Mouse (Mus musculus): Measurements from ENCODE around the gene 5730596B20Rik. TPM values are rescaled to one million over a fixed set of nuclear protein-coding genes. Genes with fewer than 3 reads are reported as not detected.
A peak's percentile ranks its signal among the peaks of the same experiment; 100 is the strongest.

The 5730596B20Rik gene
- total RNA-seq, 2 experiments from 2014 or later, result not detected

DNA sequence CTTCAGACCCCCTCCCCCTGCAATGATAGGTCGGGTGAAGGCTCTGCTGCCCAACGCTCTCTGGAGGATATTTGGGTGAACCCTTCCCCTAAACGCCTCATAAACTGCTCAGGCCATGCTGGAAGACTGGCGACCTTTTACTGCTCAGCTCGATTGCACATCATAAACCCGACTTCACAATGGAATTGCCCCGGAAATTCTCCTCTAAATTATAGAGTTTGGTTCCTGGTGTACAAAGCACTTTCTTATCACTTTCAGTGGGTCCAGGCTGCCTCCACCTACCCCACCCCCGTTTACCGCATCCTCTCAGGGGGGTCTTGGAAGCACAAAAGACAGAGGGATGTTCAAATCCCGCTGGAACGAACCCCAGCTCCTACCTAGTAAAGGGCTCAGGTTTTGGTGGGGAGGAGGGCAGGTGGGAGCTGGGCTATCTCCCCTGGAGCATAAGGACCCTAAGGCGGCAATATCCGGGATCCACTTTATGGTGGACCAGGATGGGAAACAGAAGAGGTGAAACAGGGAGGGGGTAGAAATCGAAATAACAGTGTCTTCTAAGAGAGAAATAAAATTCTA is 41.4 kb downstream of the 5730596B20Rik start:
- intact Hi-C loops (cut with DNase I), result no loop called here
- DNase-seq (ENCODE audit: low spot score in 2 of 2), result no peak

GRCm38 (mm10) chr6:52219234-52219942 is 42.1 kb downstream of the 5730596B20Rik start:
- DNase-seq (ENCODE audit: low spot score in 2 of 2), result no peak
- intact Hi-C loops (cut with DNase I), result no loop called here

DNA sequence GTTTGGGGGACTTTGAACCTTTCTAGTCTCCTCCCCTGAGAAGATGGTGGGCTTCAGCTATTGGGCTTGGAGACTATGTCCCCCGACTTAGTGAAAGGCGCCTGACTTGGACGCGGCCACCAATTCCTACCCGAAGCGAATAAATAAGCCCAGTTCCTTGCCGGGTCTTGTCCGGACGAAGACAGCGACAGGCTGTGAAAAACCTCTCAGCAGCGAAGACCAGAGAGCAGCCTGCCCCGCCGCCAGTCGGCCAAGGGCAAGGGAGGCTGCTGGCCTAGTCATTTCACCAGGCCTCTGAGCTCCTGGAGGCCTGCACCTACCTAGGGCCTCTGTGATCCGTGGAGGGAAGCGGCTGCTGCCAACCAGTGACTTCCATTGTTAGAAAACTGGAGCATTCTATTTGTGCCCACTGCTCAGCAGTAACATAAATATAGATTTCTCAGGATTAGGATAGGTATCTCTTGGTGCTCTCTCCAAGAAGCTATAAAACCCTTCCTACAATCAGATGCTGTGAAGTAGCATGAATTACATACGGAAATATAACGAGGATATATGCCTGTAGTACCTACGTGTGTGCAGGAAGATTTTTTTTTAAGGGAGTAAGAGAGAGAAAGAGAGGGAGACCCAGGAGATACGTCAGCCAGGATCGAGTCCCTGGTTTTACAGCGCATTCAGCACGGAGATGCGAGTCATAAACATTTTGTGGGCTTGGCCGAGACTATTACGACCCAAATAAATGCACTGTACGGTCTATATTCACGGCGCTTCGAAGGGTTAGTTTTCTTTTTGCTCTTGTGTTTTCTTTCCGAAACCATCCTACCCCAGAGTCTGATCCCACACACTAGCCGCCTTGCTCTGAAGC is 42.9 kb downstream of the 5730596B20Rik start:
- intact Hi-C loops (cut with DNase I), result loop anchor here (5.0 to 10.0 kb wide), 3 partner anchors 348 to 1415 kb away; no protein-coding TSS in a partner anchor
- no peak for DNase-seq (ENCODE audit: low spot score in 2 of 2)

DNA sequence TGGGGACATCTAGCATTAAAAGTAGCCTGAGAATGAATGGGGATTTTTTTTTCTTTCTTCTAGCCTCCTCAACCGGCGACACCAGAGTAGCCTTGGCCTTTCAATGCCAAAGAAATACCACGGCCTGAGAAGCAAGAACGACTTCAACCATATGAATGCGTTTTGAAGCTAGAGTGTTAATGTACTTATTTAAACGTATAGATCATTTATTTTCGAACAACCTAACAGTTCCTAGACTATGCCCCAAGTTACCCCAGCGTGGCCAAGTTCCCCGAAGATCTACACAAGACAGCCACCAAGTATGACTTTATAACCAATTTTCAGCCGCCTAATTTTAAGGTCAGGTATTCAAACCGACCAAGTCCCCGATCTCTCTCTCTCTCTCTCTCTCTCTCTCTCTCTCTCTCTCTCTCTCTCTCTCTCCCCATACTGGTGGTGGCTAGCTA is 43.6 kb downstream of the 5730596B20Rik start:
- no peak for DNase-seq (ENCODE audit: low spot score in 2 of 2)
- intact Hi-C loops (cut with DNase I), result loop anchor here (5.0 to 10.0 kb wide), 3 partner anchors 349 to 1416 kb away; no protein-coding TSS in a partner anchor

DNA sequence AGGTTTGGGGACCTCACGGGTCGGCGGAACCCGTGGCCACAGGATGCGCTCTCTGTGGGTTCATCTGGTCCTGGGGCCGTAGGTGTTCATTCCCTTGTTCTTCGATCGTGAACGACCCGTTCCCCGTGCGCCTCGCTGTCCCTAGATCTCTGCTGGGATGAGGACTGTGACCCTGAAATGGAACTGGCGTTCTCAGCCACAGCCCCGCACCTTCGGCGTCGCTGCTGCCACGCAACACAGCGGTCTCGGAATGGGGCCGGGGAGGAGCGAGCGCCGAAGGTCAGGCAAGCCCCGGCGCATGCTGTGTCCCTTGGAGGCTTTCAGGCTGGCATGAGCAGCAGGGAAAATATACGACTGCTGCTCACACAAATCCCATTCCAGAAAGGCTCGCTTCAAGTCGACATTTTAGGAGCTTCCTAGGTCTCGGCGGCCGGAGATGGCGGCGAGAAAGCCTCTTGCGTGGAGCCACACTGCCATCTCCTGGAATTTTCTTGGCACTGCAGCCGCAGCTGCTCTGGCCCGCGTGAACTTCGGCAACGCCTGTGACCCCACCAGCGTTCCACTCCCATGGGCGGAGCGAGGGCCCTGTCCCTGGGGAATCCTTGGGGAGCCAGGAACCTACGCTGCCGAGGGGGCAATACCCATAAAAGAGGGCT is 44.2 kb downstream of the 5730596B20Rik start, which contains the start of gene Hoxa7:
Gene Hoxa7, minus strand, starts transcription at position 518 of the 656 bp plus-strand sequence.
- intact Hi-C loops (cut with DNase I), result loop anchor here (5.0 to 10.0 kb wide), 3 partner anchors 349 to 1417 kb away; no protein-coding TSS in a partner anchor

GRCm38 (mm10) chr6:52221993-52222685 is 44.8 kb downstream of the 5730596B20Rik start:
- DNase-seq (ENCODE audit: low spot score in 2 of 2), result no peak
- intact Hi-C loops (cut with DNase I), result loop anchor here (5.0 to 10.0 kb wide), 3 partner anchors 350 to 1417 kb away; no protein-coding TSS in a partner anchor

More for the DNA sequence above, 44.2 kb downstream of the 5730596B20Rik start, which contains the start of gene Hoxa7:
- DNase-seq (ENCODE audit: low spot score in 2 of 2), result peak; percentile 70 to 84

DNA sequence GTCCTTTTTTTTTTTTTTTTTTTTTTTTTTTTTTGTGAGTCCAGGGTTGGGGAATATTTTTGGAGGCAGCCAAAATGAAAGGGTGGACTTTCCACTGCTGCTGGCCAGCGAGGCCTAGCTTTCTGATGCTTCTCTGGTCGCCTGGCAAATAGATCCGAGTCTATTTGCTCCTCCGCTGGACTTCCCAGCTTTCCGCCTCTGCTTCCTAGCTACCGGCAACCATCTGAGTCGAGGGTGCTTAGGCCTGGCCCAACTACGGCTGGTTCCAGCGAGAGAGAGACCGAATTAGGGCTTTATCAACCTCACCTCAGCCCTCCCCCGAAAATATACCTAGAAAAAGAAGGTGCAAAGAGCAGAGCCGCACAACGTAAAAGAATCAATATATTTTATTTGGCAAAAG is 45.4 kb downstream of the 5730596B20Rik start:
- no peak for DNase-seq (ENCODE audit: low spot score in 2 of 2)
- intact Hi-C loops (cut with DNase I), result loop anchor here (5.0 to 10.0 kb wide), 3 partner anchors 350 to 1418 kb away; no protein-coding TSS in a partner anchor

- intact Hi-C loops (cut with DNase I), result loop anchor here (5.0 to 10.0 kb wide), 3 partner anchors 352 to 1419 kb away; no protein-coding TSS in a partner anchor
- no peak for DNase-seq (ENCODE audit: low spot score in 2 of 2)
Observed at GRCm38 (mm10) chr6:52223939-52224760, 46.9 kb downstream of the 5730596B20Rik start.

DNA sequence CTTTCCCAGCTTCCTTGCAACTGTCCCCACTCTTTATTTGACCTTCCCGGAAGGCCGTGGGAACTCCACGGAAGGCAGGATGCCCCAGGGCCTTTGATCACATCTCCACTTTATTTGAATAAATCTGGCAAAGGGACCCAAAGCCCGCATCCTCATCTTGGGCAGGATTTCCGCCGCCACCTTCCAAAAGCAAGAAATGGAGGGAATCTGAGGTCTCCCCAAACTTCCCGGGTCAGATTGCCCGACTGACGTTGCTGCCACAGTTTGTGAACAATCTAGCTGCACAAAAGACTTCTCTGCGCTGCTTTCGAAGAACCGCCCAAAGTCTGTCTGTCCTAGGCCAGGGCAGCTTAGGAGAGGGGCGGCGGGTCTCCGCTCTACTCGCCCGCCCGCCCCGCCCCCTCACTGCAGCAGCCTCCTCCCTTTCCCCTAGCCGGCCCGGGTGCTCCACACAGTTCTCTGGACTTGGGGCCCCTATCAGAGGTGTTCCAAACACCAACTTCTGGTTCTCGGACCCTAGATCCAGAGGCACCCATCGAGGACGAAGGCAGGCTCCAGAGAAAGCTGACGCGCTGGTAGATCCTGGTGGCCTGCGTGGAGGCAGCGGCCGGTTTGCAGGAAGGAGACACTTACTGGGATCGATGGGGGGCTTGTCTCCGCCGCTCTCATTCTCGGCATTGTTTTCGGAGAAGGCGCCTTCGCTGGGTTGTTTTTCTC is 47.8 kb downstream of the 5730596B20Rik start:
- no peak for DNase-seq (ENCODE audit: low spot score in 2 of 2)
- intact Hi-C loops (cut with DNase I), result loop anchor here (5.0 to 10.0 kb wide), 3 partner anchors 353 to 1420 kb away; no protein-coding TSS in a partner anchor

DNA sequence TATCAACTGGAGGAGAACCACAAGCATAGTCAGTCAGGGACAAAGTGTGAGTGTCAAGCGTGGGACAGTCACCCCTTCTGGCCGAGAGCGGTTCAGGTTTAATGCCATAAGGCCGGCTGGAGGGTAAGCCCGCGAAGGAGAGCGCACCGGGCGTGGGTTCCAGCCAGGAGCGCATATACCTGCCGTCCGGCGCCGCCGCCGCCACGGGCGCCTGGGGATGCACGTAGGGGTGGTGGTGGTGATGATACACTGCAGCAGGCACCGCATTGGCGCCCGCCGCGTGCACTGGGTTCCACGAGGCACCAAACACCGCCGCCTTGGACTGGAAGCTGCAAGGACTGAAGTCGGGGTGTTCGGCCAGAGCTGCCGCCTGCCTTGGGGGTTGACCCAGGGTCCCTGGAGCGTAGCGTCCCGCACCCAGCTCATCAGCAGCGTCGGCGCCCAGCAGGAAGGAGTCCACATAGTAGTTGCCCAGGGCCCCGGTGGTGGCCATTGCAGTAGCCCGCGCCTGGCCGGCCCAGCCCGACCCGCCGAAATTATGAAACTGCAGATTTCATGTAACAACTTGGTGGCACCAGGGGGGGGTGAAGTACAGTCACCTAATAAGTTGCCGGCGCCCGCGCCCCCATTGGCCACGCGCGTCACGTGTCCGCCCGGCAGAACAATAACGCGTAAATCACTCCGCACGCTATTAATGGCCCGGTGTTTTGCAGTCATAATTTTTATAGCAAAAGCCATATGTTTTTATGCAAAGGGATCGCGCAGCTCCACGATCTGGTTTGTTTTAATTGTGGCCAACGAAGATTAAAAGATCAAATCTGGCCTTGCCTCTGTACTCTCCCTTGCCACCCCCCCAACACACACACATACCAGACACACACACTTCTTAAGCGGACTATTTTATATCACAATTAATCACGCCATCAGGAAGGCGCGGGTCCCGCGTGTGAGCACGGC is 48.6 kb downstream of the 5730596B20Rik start:
- intact Hi-C loops (cut with DNase I), result loop anchor here (10.0 kb wide), 1 partner anchor 1421 kb away; no protein-coding TSS in a partner anchor
- DNase-seq (ENCODE audit: low spot score in 2 of 2), result no peak

DNA sequence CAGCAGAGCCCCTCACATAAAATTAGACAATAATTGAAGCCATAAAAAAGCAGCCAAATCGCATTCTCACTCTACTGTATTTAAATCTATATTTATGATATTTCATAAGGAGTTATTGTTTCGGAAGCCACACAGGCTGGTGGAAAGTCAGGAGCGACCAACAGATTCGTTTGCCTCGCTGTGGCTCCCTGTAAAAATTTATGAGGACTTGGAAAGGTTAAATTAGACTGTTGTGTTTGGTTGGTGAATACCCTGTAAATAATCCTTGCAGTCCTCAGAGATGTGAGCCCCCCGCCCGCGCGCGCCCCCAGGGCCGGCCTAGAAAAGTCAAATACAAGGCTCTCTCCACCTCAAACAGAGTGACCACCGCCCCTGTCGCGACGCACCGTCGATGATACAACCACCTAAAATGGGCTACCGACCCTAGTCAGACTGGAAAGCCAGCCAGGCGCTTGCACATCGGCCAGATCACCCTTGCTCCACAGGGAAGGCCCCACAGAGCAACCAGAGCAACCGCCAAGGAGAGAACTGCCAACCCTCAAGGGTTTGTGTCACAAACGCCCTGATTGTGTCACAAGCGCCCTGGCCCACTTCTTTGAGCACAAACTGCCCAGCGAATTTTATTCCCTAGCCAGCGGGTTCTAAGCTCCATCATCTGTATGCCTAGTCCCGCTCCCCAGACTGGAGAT is 49.4 kb downstream of the 5730596B20Rik start:
- intact Hi-C loops (cut with DNase I), result loop anchor here (10.0 kb wide), 1 partner anchor 1422 kb away; no protein-coding TSS in a partner anchor
- DNase-seq (ENCODE audit: low spot score in 2 of 2), result no peak

DNA sequence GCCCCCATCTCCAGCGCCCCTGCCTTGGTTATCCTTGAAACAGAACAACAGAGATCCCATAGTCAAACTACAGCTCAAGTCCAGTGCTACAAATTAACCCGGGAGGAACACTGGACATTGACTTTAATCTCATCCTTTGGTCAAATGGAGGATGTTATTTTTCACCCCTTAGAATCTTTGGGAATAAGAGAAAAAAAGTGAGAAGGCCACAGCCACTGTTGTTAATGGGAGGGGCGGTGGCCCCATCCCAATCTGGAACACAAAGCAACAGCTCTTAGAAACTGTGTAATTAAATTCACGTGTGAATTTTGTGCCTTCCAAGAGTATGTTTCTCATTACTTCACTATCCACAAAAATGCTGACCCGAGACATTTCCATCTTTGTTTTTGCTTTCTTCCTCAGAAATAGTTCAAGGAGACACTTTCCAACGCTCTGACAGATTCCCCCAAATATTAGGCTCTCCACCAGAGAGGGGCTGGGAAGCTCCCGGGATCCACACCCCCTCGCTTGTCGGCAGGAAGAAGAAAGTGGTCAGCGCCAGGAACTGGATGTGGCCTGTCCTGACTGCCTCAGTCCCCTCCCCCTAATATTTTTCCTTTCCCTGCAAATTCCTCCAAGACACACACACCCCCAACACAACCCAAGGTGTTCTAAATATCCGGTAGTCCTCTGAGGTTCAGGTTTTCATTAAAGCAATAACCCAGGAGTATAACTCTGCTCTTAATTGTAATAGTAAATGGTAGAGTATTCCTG is 50.3 kb downstream of the 5730596B20Rik start:
- no peak for DNase-seq (ENCODE audit: low spot score in 2 of 2)
- intact Hi-C loops (cut with DNase I), result loop anchor here (10.0 kb wide), 1 partner anchor 1423 kb away; no protein-coding TSS in a partner anchor

DNA sequence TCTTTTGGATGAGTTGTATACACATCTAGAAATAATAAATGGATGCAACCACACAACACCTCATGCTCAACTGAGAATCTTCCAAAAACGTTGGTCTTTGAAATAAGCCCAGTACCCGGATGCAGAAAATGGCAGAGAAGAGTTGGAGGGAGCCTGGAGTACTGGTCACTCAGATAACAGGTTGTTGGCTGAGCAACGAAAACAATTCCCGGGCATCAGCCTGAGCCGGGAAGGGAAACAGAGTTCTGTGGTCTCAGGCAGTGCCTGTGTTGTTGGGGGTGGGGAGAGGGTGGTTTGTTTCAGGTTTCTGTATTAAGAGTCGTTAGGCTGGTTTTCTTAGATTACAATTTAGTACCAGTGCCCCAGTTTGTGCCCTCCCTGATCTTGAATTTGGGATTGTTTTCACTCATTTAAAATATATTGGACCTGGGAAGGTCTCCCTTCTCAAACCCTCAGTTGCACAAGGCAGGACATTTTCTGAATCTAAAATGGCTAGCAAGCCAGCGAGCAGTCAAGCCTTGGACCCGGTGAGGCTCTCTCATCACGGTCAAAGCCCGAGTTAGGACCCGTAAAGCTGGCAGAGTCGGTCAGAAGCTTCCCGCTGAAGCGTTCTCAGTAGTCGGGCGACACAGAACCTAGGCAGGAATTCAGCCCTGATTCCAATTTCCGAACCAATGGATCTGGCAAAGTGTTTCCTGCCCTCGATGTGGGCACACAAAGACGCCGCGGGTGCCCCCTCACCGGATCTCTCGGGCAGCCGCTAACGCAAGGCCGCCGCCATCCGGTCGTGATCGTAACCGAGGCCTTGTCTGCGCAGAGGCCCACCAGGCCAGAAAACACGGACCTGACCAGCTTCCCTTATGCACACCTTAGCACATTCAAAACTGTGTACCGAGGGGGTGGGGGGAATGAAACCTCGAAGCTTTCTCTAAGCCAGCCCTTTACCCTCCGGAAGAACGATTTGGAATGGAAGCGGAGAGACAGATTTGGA is 51.5 kb downstream of the 5730596B20Rik start:
- intact Hi-C loops (cut with DNase I), result loop anchor here (10.0 kb wide), 1 partner anchor 1424 kb away; no protein-coding TSS in a partner anchor
- DNase-seq (ENCODE audit: low spot score in 2 of 2), result no peak
